Mouse (Mus musculus) midbrain, embryonic 16.5 days (tissue): ENCODE results near the gene Nuak2. TPM values are rescaled to one million over a fixed set of nuclear protein-coding genes. Genes with fewer than 3 reads are reported as not detected.
A peak's percentile ranks its signal among the peaks of the same experiment; 100 is the strongest.
"Not testable (repeated sequence)": the region's sequence is repeated elsewhere in the genome, so short reads cannot be mapped to it uniquely, and the experiment has no call there.

Experiments used
- ATAC-seq: fragments of 200-750 bp; cut with Nextera tagmentation; 2 replicates; pipeline ENCODE4 v1.8.0; 2017; ENCODE audit warnings: moderate TSS enrichment
- H3K27ac ChIP-seq: fragments of 300-500 bp; sonication (generic); 2 replicates; pipeline ENCODE4 v1.5.1; 2014; ENCODE audit warnings: mild to moderate bottlenecking, low read length, mixed read lengths
- H3K27me3 ChIP-seq: fragments of 300-500 bp; sonication (generic); 2 replicates; pipeline ENCODE4 v1.6.1; 2014; ENCODE audit warnings: low read depth, low read length, mixed read lengths; ENCODE audit not compliant: control insufficient read depth, insufficient read depth
- H3K36me3 ChIP-seq: fragments of 300-500 bp; sonication (generic); 2 replicates; pipeline ENCODE4 v1.6.1; 2014; ENCODE audit warnings: mild to moderate bottlenecking, low read length, moderate library complexity, mixed read lengths; ENCODE audit not compliant: control insufficient read depth, insufficient read depth
- H3K4me1 ChIP-seq: fragments of 300-500 bp; sonication (generic); 2 replicates; pipeline ENCODE4 v1.6.1; 2014; ENCODE audit warnings: mild to moderate bottlenecking, low read length, mixed read lengths; ENCODE audit not compliant: control insufficient read depth, insufficient read depth
- H3K4me2 ChIP-seq: fragments of 300-500 bp; sonication (generic); 2 replicates; pipeline ENCODE4 v1.6.1; 2014; ENCODE audit warnings: mild to moderate bottlenecking, low read length, mixed read lengths
- H3K4me3 ChIP-seq: fragments of 300-500 bp; sonication (generic); 2 replicates; pipeline ENCODE4 v1.5.1; 2014; ENCODE audit warnings: low read depth, mild to moderate bottlenecking, low read length, moderate library complexity, mixed read lengths
- H3K9ac ChIP-seq: fragments of 300-500 bp; sonication (generic); 2 replicates; pipeline ENCODE4 v1.6.1; 2014; ENCODE audit warnings: low read depth, low read length, mixed read lengths
- H3K9me3 ChIP-seq: fragments of 300-500 bp; sonication (generic); replicated peaks from 2 replicates; pipeline ENCODE4 v1.6.1; 2014; ENCODE audit warnings: mild to moderate bottlenecking, low read length, mixed read lengths; ENCODE audit not compliant: control insufficient read depth, poor library complexity, severe bottlenecking
- WGBS: fragments of 180-500 bp; shearing (Covaris S2); extraction: QIAGEN DNeasy Blood & Tissue Kit; methylation state at CpG from one replicate; pipeline ENCODE4 v1.1.7; 2014; 5-methylcytosine and 5-hydroxymethylcytosine counted together
- polyA plus RNA-seq: library from polyadenylated mRNA; unstranded; fragments of >200 nt; fragmentation: Nextera tagmentation; extraction: Ambion mirVana; gene quantifications from 2 replicates; pipeline ENCODE4 v1.2.1, GENCODE M21; 2015

Gene Nuak2
- polyA plus RNA-seq = 19.8 and 22.0 TPM in 2 replicates

DNA sequence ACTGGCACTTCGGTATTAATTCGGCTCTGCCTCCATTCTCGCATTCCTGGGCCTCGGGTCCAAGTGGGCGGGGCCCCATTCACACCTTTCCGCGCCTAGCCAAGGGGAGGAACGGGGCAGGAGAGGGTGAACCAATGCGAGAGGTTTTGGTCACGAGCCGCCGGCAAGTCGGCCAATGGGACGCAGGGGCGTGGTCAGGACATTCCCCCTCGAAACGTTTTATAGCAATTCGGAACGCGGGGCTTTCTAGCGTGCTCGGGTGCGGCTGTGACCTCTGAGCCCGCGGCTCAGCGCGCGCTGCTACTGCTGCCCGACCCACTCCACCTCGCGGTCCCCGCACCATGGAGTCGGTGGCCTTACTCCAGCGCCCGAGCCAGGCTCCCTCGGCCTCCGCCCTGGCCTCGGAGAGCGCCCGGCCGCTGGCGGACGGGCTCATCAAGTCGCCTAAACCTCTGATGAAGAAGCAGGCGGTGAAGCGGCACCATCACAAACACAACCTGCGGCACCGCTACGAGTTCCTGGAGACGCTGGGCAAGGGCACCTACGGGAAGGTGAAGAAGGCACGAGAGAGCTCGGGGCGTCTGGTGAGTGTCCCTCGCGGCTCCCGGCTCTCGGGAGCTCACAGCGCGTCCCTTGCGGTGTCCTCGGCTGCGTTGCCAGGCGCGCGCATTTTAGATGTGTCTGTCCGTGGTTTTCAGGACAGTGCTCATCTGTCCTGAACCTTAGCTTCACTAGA lies at the start of gene Nuak2:
Gene Nuak2 (plus strand): TSS at position 238 of the 736 bp plus-strand sequence.
- no peaks in the 10 kb centered on the region for H3K36me3 ChIP-seq
- no peaks in the 10 kb centered on the region for H3K27me3 ChIP-seq
- H3K4me3 ChIP-seq = peak within 1 kb of the TSS; percentile 65
- peak within 1 kb of the TSS; percentile 72 for H3K27ac ChIP-seq
- no peaks in the 10 kb centered on the region for H3K9me3 ChIP-seq
- H3K9ac ChIP-seq = peak within 1 kb of the TSS; percentile 81
- peaks cover 38% of the 10 kb centered on the region for H3K4me1 ChIP-seq
- ATAC-seq = peak; percentile 82
- peak within 1 kb of the TSS; percentile 85 for H3K4me2 ChIP-seq
- WGBS = under 1% methylated on average over 67 of the region's 67 CpGs

DNA sequence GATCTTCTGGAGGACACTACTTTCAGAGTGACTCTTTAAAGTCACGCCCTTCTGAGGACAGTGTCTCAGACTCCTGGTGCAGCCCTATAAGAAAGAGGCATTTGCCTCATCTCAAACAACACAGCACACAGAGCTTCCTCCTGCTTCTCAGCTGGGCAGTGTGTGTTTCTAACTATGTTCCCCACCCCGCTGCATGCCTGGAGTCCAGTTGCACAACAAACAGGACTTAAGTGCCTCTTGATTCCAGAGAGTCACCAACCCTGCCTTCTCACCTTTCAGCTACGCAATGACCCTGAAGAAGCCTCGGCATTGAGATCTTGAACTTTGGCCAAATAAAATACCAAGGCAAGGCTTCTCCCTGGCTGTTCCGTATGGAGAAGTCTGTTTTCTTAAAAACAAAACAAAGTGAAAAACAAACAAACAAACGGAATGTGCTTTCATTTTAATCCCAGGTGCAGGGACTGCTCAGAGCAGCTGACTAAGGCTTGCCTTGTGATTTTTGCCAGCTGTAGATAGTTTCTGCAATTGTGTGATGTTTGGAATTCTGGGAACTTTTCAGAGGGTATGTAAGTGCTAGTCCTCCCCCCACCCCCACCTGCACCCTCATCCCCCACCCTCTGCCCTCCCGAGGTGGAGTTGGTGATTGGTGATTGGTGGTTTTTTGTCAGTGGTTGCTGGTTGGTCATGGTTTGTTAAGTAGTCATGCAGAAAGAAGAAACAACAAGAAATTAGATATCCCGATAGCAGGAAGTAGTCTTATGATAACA lies 49.0 kb upstream of the Nuak2 start:
- no peak for ATAC-seq
- H3K36me3 ChIP-seq = no peaks in the 10 kb centered on the region
- H3K4me2 ChIP-seq = no peak overlapping the region
- H3K27me3 ChIP-seq = no peaks in the 10 kb centered on the region
- H3K9ac ChIP-seq = no peak overlapping the region
- no peaks in the 10 kb centered on the region for H3K9me3 ChIP-seq
- H3K4me3 ChIP-seq = no peak overlapping the region
- H3K27ac ChIP-seq = no peak overlapping the region
- H3K4me1 ChIP-seq = no peaks in the 10 kb centered on the region
- WGBS = 68% methylated on average over 8 of the region's 8 CpGs

DNA sequence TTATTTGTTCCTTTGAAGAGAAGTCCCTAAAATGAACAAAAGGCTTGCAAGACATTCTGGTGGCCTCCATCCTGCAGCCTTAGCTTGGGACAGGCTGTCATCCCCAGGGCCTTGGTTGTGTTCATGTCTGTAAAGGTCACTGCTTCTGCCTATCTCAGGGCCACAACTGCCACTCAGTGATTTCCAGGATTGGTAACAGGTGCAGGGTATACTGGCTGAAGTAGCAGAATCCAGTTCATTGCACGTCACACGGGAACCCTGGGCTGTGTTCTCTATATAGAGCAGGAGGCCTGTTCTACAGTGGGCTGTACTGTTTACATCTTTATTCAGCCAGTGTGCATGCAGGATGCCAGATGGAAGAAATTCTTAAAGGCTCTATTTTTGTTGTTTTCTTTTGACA lies 48.0 kb upstream of the Nuak2 start:
- H3K27me3 ChIP-seq = no peaks in the 10 kb centered on the region
- no peak overlapping the region for H3K4me2 ChIP-seq
- H3K9ac ChIP-seq = no peak overlapping the region
- WGBS = 64% methylated on average over 2 of the region's 2 CpGs
- H3K4me1 ChIP-seq = no peaks in the 10 kb centered on the region
- H3K36me3 ChIP-seq = no peaks in the 10 kb centered on the region
- ATAC-seq = no peak
- no peaks in the 10 kb centered on the region for H3K9me3 ChIP-seq
- H3K4me3 ChIP-seq = no peak overlapping the region
- no peak overlapping the region for H3K27ac ChIP-seq

DNA sequence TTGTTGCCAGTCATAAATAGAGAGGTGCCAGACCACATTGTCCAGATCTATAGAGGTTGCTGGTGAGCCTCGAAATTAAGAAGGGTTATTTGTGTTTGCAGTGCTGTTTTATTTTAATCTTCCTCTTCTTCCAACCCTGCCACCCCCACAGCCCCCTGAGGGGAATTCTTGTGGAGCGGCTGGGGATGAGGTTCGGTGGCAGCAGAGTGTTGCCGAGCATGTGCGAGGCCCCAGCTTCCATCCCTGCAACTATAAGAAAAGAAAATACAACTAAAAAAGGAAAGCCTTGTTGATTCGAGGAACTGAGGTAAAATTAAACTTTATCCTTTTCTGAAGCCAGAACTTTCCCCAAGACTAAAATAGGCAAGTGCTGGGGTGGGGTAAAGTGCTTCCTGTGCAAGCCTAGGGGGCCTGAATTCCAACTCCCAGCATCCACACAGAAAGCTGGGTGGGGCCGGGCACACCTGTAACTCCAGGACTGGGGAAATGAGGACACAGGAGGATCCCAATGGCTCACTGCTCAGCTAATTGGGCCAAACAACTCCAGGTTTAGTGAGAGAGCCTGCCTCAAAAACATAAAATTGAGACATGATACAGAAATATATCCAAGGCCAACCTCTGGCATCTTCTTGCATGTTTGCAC lies 47.4 kb upstream of the Nuak2 start:
- no peak overlapping the region for H3K27ac ChIP-seq
- WGBS = 62% methylated on average over 7 of the region's 7 CpGs
- no peaks in the 10 kb centered on the region for H3K9me3 ChIP-seq
- H3K4me3 ChIP-seq = no peak overlapping the region
- H3K4me1 ChIP-seq = no peaks in the 10 kb centered on the region
- no peak overlapping the region for H3K9ac ChIP-seq
- H3K36me3 ChIP-seq = no peaks in the 10 kb centered on the region
- H3K27me3 ChIP-seq = no peaks in the 10 kb centered on the region
- H3K4me2 ChIP-seq = no peak overlapping the region
- no peak for ATAC-seq

DNA sequence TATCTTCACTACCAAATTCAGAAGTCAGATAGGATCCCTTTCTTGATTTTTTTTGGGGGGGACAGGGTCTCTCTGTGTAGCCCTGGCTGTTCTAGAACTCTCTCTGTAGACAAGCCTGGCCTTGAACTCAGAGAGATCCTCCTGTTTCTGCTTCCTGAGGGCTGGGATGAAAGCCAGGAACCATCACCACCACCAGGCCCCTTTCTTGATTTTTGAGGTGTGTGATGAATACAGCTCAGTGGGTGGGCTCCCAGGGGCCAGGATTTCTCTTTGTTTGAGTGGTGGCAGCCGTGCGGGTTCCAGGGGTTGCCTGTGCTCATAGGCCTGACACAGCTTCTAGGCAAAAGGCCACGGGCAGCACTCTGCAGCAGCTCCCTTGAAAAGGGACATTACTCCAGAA lies 44.7 kb upstream of the Nuak2 start:
- no peak for ATAC-seq
- Histone ChIP-seq H3K4me3 (no peak overlapping the region), H3K27me3 (no peaks in the 10 kb centered on the region), H3K9ac (no peak overlapping the region), H3K4me1 (no peaks in the 10 kb centered on the region), H3K9me3 (no peaks in the 10 kb centered on the region), H3K36me3 (no peaks in the 10 kb centered on the region), H3K27ac (no peak overlapping the region), H3K4me2 (no peak overlapping the region)
- WGBS = 54% methylated on average over 3 of the region's 3 CpGs

DNA sequence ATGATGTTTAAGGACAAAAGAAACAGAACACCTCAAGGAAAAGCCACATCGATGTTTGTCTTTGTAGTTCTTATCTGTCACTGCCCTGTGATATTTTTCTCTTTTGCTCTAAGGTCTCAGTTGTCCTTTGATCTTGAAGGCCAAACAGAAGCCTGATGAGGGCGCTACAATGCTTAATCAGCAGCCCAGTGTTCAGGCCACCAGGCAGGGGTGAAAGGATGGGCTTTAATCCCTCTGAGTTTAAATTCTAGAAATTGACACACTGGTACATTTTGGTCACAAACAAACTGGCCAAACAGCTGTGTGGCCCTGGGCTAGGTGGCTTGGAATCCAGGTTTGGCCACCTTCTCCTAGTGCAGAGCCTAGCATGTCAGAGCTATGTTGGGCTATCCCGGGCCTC lies 39.2 kb upstream of the Nuak2 start:
- Histone ChIP-seq H3K36me3 (no peaks in the 10 kb centered on the region), H3K4me1 (no peaks in the 10 kb centered on the region; the same call in 1 of the 2 replicates), H3K27ac (no peak overlapping the region), H3K4me3 (no peak overlapping the region), H3K27me3 (no peaks in the 10 kb centered on the region), H3K9ac (no peak overlapping the region), H3K9me3 (no peaks in the 10 kb centered on the region), H3K4me2 (no peak overlapping the region)
- ATAC-seq = no peak
- WGBS = 72% methylated on average over 3 of the region's 3 CpGs

DNA sequence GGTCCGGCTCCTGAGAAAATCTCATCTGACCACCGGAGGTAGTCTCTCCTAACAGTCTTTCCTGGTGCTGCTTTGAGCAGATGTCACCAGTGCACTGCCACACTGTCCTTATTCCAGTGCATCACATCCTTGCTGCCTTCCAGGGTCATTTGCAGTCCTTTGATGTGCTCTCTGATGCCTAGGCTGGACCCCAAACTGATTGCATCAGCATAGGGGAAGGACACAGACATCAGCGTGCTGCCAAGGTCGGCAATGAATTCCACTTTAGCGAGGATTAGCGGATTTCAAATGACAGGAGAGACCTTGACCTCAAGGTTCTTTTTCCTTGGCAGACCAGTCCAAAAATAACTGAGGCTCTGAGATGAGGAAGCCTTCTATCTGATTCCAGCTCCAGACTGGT lies 38.8 kb upstream of the Nuak2 start:
- no peaks in the 10 kb centered on the region for H3K27me3 ChIP-seq
- no peaks in the 10 kb centered on the region for H3K36me3 ChIP-seq
- H3K9me3 ChIP-seq = no peaks in the 10 kb centered on the region
- no peak overlapping the region for H3K9ac ChIP-seq
- 61% methylated on average over 6 of the region's 6 CpGs for WGBS
- no peak overlapping the region for H3K4me3 ChIP-seq
- no peak overlapping the region for H3K4me2 ChIP-seq
- peaks cover 3% of the 10 kb centered on the region for H3K4me1 ChIP-seq
- ATAC-seq = no peak
- no peak overlapping the region for H3K27ac ChIP-seq

DNA sequence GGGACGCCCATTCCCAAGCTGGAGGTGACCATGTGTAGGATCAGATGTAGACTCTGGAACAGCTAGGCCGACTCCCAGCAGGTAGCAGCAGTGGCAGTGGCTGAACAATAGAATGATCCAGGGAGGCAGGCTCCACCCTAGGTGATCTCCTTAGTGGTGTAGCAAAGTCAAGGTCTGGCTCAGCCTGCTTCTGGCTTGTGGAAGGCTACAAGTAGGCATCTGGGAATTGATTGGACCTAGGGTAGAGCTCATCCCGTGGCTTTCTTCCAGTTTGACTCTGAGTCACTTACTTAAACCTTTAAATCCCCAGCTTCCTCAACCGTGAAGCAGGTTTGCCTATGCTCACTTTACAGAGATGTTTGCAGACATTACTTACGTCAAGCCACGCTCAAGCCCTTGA lies 35.3 kb upstream of the Nuak2 start:
- WGBS = 67% methylated on average over 6 of the region's 6 CpGs
- ATAC-seq, H3K27ac ChIP-seq, H3K27me3 ChIP-seq, H3K4me3 ChIP-seq, H3K4me2 ChIP-seq, H3K9ac ChIP-seq, H3K36me3 ChIP-seq, H3K9me3 ChIP-seq: not testable (repeated sequence)
- H3K4me1 ChIP-seq = peaks cover 16% of the 10 kb centered on the region
